Mouse (Mus musculus): ENCODE results near the gene Cacna1i.

DNA sequence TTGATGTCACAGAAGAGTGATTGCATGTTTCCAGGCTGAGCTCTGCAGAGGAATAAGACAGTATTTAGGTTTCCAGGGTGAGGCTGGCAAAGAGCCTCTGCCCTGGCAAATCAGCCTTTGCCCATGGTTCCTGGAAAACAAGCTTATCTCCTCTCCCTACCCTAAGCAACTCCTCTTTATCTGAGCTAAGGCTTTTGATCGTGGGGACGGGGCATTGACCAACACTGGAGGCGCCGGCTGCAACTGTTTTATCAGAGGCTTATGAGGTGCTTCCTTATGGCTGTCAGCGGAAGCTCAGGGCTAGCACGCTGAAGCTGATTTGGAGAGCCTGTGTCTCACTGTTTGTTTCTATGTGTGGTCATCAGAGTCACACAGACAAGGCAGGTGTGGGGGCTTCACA is 36.5 kb upstream of the Cacna1i start:
- TF ChIP-seq POLR2A (IDR thresholded peaks at IDR 0.05; ENCODE audit: insufficient read depth, low read length), result no peak
- no peak for TF ChIP-seq CTCF (IDR thresholded peaks at IDR 0.05; ENCODE audit: low read depth, low read length)
- no peak for TF ChIP-seq EP300 (IDR thresholded peaks at IDR 0.05; ENCODE audit: insufficient read depth, low read depth, low read length)

Measured in ES-Bruce4 (cell line).